ENCODE assay signal across 9 mouse cellular contexts in the genomic region with DNA sequence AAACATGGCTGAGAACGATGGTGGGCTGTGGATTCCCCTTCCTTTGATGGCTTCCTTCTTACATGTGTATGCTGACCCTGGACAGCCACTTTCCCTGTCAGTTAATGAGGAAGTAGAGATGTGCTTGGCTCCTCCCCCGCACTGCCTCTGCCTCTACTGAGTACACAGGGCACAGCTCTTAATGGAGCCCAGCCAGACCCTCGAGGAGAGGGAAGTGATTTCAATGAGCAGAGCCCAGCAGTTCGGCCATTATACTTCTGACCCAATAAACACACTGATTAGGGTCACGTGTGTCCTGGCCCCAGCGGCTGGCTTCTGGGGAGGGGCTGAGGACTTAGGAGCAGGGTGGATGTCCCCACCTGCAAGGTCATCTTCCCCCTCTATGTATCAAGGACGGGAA. TPM values are rescaled to one million over a fixed set of nuclear protein-coding genes. Genes with fewer than 3 reads are reported as not detected.
DNase-seq lines count a peak whose midpoint lies in the region; ATAC-seq and TF ChIP-seq lines count a peak whose summit lies in the region.
"Had no signal": no experiment of that assay in that cellular context is flagged by ENCODE, and none has a peak within 500 bp of the region (broad histone marks: within the 10 kb centered on the region; RNA-seq: fewer than 3 reads in every experiment).

No protein-coding gene starts in this region.

- WGBS in forebrain, embryonic 11.5 days = 28% methylated on average over 7 of the region's 7 CpGs
- 36% methylated on average over 7 of the region's 7 CpGs for WGBS in lung, postnatal 0 days
- 44% methylated on average over 7 of the region's 7 CpGs for WGBS in stomach, postnatal 0 days

- DNase-seq in right cerebral cortex, postnatal 4 days = peak; percentile 34
- DNase-seq in right cerebral cortex, postnatal 36 days (ENCODE audit: low spot score in 2 of 2) = no peak
- DNase-seq in forebrain, embryonic 11.5 days (ENCODE audit: low spot score) = no peak
- DNase-seq in lung, postnatal 0 days (ENCODE audit: low spot score) = peak; percentile 37
- DNase-seq in stomach, postnatal 0 days (ENCODE audit: low spot score) = no peak
- no peak for DNase-seq in layer of hippocampus, adult 9-10 months (ENCODE audit: low spot score)
- no peak for DNase-seq in thymus, postnatal 25 days
- DNase-seq: kidney, adult 11 months had no signal

- H3K27ac ChIP-seq in forebrain, embryonic 11.5 days (ENCODE audit: low read depth, low read length) = no peak overlapping the region
- H3K27ac ChIP-seq in lung, postnatal 0 days (ENCODE audit: low read length) = no peak overlapping the region
- H3K27ac ChIP-seq in stomach, postnatal 0 days (replicated peaks) = no peak overlapping the region
- H3K27ac ChIP-seq: lung, embryonic 15.5 days had no signal

- no peaks in the 10 kb centered on the region for H3K27me3 ChIP-seq in forebrain, embryonic 11.5 days (ENCODE audit: control insufficient read depth, insufficient read depth, low read length)
- no peaks in the 10 kb centered on the region; the same call in 1 of the 2 replicates for H3K27me3 ChIP-seq in lung, postnatal 0 days (replicated peaks; ENCODE audit: insufficient read depth, low read length)
- H3K27me3 ChIP-seq in stomach, postnatal 0 days (ENCODE audit: control insufficient read depth, insufficient read depth, low read length) = no peaks in the 10 kb centered on the region

- H3K36me3 ChIP-seq in forebrain, embryonic 11.5 days (ENCODE audit: control insufficient read depth, insufficient read depth, low read length) = no peaks in the 10 kb centered on the region; the same call in 1 of the 2 replicates
- no peaks in the 10 kb centered on the region for H3K36me3 ChIP-seq in lung, postnatal 0 days (ENCODE audit: insufficient read depth, low read length)
- no peaks in the 10 kb centered on the region for H3K36me3 ChIP-seq in stomach, postnatal 0 days (ENCODE audit: control insufficient read depth, insufficient read depth, low read length)

- peak; percentile 44; the same call in 1 of the 2 replicates for ATAC-seq in forebrain, embryonic 11.5 days (replicated peaks; ENCODE audit: low FRiP score)
- 0 out of 2 replicates have a peak, but pooled peaks have one; percentile 25 for ATAC-seq in lung, postnatal 0 days
- ATAC-seq in stomach, postnatal 0 days (ENCODE audit: low FRiP score, low TSS enrichment) = 0 out of 2 replicates have a peak, but pooled peaks have one; percentile 14

- no peak for TF ChIP-seq EP300 in lung, postnatal 0 days (IDR thresholded peaks at IDR 0.05)
- no peak for TF ChIP-seq EP300 in stomach, postnatal 0 days (optimal IDR thresholded peaks at IDR 0.05)

- TF ChIP-seq CTCF in lung, postnatal 0 days (IDR thresholded peaks at IDR 0.05) = no peak
- no peak for TF ChIP-seq CTCF in stomach, postnatal 0 days (IDR thresholded peaks at IDR 0.05; ENCODE audit: low read depth)

- H3K4me3 ChIP-seq in forebrain, embryonic 11.5 days (ENCODE audit: low read depth, low read length) = no peak overlapping the region
- no peak overlapping the region for H3K4me3 ChIP-seq in lung, postnatal 0 days (ENCODE audit: low read depth, low read length)
- H3K4me3 ChIP-seq in stomach, postnatal 0 days (ENCODE audit: low read depth, low read length) = no peak overlapping the region
- H3K4me3 ChIP-seq: lung, embryonic 15.5 days had no signal

- no peaks in the 10 kb centered on the region for H3K9me3 ChIP-seq in forebrain, embryonic 11.5 days (ENCODE audit: control insufficient read depth, low read length)
- H3K9me3 ChIP-seq in lung, postnatal 0 days (ENCODE audit: low read length) = no peaks in the 10 kb centered on the region
- H3K9me3 ChIP-seq in stomach, postnatal 0 days (ENCODE audit: control insufficient read depth, low read length) = no peaks in the 10 kb centered on the region
- H3K9me3 ChIP-seq: lung, embryonic 15.5 days had no signal

- no peak overlapping the region for H3K4me2 ChIP-seq in forebrain, embryonic 11.5 days (ENCODE audit: low read depth, low read length, severe bottlenecking)
- H3K4me2 ChIP-seq in lung, postnatal 0 days (replicated peaks; ENCODE audit: low read depth, low read length) = no peak overlapping the region
- no peak overlapping the region for H3K4me2 ChIP-seq in stomach, postnatal 0 days (replicated peaks; ENCODE audit: low read depth)
- H3K4me2 ChIP-seq: lung, embryonic 15.5 days had no signal

- no peak overlapping the region for H3K9ac ChIP-seq in forebrain, embryonic 11.5 days (ENCODE audit: low read length)
- H3K9ac ChIP-seq in lung, postnatal 0 days (replicated peaks; ENCODE audit: low read depth) = no peak overlapping the region
- no peak overlapping the region for H3K9ac ChIP-seq in stomach, postnatal 0 days (ENCODE audit: low read length)
- H3K9ac ChIP-seq: lung, embryonic 15.5 days had no signal

- H3K4me1 ChIP-seq in forebrain, embryonic 11.5 days (replicated peaks; ENCODE audit: control insufficient read depth, insufficient read depth, low read length) = peaks cover 9% of the 10 kb centered on the region
- H3K4me1 ChIP-seq in lung, postnatal 0 days (ENCODE audit: insufficient read depth, low read depth, low read length) = no peaks in the 10 kb centered on the region; the same call in 1 of the 2 replicates
- H3K4me1 ChIP-seq in stomach, postnatal 0 days (replicated peaks; ENCODE audit: control insufficient read depth, insufficient read depth) = no peaks in the 10 kb centered on the region

RNA-seq across cellular contexts. Expression of a gene that starts 7.8 kb away (rescaled TPM):
- polyA plus RNA-seq in forebrain, embryonic 11.5 days (2014; fragmentation: Nextera tagmentation; extraction: Ambion mirVana) = 5.5 and 6.8 TPM in 2 replicates
- 0.57 and 0.63 TPM in 2 replicates for polyA plus RNA-seq in lung, postnatal 0 days (2015; fragmentation: Nextera tagmentation; extraction: Ambion mirVana)
- polyA plus RNA-seq in stomach, postnatal 0 days (2015; fragmentation: Nextera tagmentation; extraction: Ambion mirVana) = 4.8 and 5.3 TPM in 2 replicates

RNA-seq across cellular contexts. Expression of a gene that starts 18.3 kb away (rescaled TPM):
- polyA plus RNA-seq in forebrain, embryonic 11.5 days (2014; fragmentation: Nextera tagmentation; extraction: Ambion mirVana) = 180 and 188 TPM in 2 replicates
- 39.7 and 44.5 TPM in 2 replicates for polyA plus RNA-seq in lung, postnatal 0 days (2015; fragmentation: Nextera tagmentation; extraction: Ambion mirVana)
- polyA plus RNA-seq in stomach, postnatal 0 days (2015; fragmentation: Nextera tagmentation; extraction: Ambion mirVana) = 64.6 and 65.9 TPM in 2 replicates

RNA-seq across cellular contexts. Expression of a gene that starts 22.9 kb away (rescaled TPM):
- polyA plus RNA-seq in forebrain, embryonic 11.5 days (2014; fragmentation: Nextera tagmentation; extraction: Ambion mirVana) = 58.2 and 61.5 TPM in 2 replicates
- polyA plus RNA-seq in lung, postnatal 0 days (2015; fragmentation: Nextera tagmentation; extraction: Ambion mirVana) = 105 and 109 TPM in 2 replicates
- polyA plus RNA-seq in stomach, postnatal 0 days (2015; fragmentation: Nextera tagmentation; extraction: Ambion mirVana) = 91.2 and 97.2 TPM in 2 replicates

Comparison
In these comparisons a context has a peak if more than half of its experiments do, and no peak if none do; other contexts are left out.
1. DNase-seq: peak in right cerebral cortex, postnatal 4 days (single experiment) and lung, postnatal 0 days (single experiment); none in right cerebral cortex, postnatal 36 days (0 of 2), forebrain, embryonic 11.5 days (single experiment), stomach, postnatal 0 days (single experiment), layer of hippocampus, adult 9-10 months (single experiment) and thymus, postnatal 25 days (single experiment).
2. Peak in every context shown above with its lines, with median percentiles within 50 percentile points of each other: ATAC-seq.